Comparison of ENCODE assay signal across 8 mouse cellular contexts in the genomic region with DNA sequence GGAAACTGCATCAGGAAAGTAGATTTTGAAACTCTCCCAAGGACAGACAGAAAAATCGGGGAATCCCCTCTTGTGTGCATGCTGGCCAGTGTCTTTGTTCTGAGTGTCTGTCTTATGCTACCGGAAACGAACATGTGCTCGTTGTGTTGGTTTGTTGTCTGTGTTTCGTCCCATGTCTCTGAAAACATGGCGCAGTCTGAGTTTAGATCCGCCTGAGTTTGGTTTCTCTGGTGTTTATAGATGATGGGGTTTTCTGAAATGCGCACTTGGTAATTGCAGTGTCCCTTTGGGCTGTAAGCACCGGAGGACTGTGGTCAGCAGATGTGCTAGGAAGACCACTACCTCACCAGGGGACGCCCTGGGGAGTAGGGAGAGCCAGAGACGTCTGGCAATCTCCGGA. TPM values are rescaled to one million over a fixed set of nuclear protein-coding genes. Genes with fewer than 3 reads are reported as not detected.
DNase-seq lines count a peak whose midpoint lies in the region; ATAC-seq and TF ChIP-seq lines count a peak whose summit lies in the region.

No protein-coding gene starts in this region.

- no peaks in the 10 kb centered on the region for H3K4me1 ChIP-seq in spleen, adult 2 months (ENCODE audit: control insufficient read depth, insufficient read depth, insufficient read length)
- no peaks in the 10 kb centered on the region for H3K4me1 ChIP-seq in embryonic facial prominence, embryonic 12.5 days
- no peaks in the 10 kb centered on the region for H3K4me1 ChIP-seq in hindbrain, embryonic 12.5 days
- H3K4me1 ChIP-seq in liver, postnatal 0 days (ENCODE audit: insufficient read depth): peaks cover 4% of the 10 kb centered on the region; the same call in 1 of the 2 replicates
- H3K4me1 ChIP-seq in stomach, embryonic 15.5 days: no peaks in the 10 kb centered on the region

- no peak for TF ChIP-seq EP300 in liver, postnatal 0 days (IDR thresholded peaks at IDR 0.05; ENCODE audit: low read depth)

- peak overlapping the region; percentile 51 for H3K4me2 ChIP-seq in embryonic facial prominence, embryonic 12.5 days (replicated peaks)
- H3K4me2 ChIP-seq in hindbrain, embryonic 12.5 days (replicated peaks): peak overlapping the region; percentile 50
- peak overlapping the region; percentile 70 for H3K4me2 ChIP-seq in liver, postnatal 0 days (ENCODE audit: low read depth, low read length)
- H3K4me2 ChIP-seq in stomach, embryonic 15.5 days: peak overlapping the region; percentile 64

- no peaks in the 10 kb centered on the region for H3K27me3 ChIP-seq in spleen, adult 2 months (ENCODE audit: control insufficient read depth, insufficient read depth, low read length)
- H3K27me3 ChIP-seq in embryonic facial prominence, embryonic 12.5 days: no peaks in the 10 kb centered on the region
- no peaks in the 10 kb centered on the region for H3K27me3 ChIP-seq in hindbrain, embryonic 12.5 days
- no peaks in the 10 kb centered on the region for H3K27me3 ChIP-seq in liver, postnatal 0 days (ENCODE audit: insufficient read depth, low read length)
- no peaks in the 10 kb centered on the region for H3K27me3 ChIP-seq in stomach, embryonic 15.5 days (replicated peaks)

- no peak for ATAC-seq in embryonic facial prominence, embryonic 12.5 days (ENCODE audit: insufficient number of reproducible peaks, insufficient read depth, low FRiP score, low TSS enrichment)
- ATAC-seq in hindbrain, embryonic 12.5 days (ENCODE audit: low FRiP score): no peak
- no peak for ATAC-seq in liver, postnatal 0 days
- no peak for ATAC-seq in stomach, embryonic 15.5 days (ENCODE audit: insufficient read depth, low FRiP score, low read depth)

- TF ChIP-seq POLR2A in spleen, adult 2 months (IDR thresholded peaks at IDR 0.05; ENCODE audit: low read depth, low read length): no peak

- peak overlapping the region; percentile 61; the same call in 1 of the 2 replicates for H3K4me3 ChIP-seq in spleen, adult 2 months (ENCODE audit: extremely low read depth, insufficient read depth, insufficient read length)
- H3K4me3 ChIP-seq in embryonic facial prominence, embryonic 12.5 days: peak overlapping the region; percentile 38
- H3K4me3 ChIP-seq in hindbrain, embryonic 12.5 days: peak overlapping the region; percentile 29
- H3K4me3 ChIP-seq in liver, postnatal 0 days (ENCODE audit: low read depth, low read length): peak overlapping the region; percentile 49
- peak overlapping the region; percentile 45 for H3K4me3 ChIP-seq in stomach, embryonic 15.5 days (replicated peaks)

- no peaks in the 10 kb centered on the region for H3K9me3 ChIP-seq in embryonic facial prominence, embryonic 12.5 days
- H3K9me3 ChIP-seq in hindbrain, embryonic 12.5 days (replicated peaks): no peaks in the 10 kb centered on the region
- H3K9me3 ChIP-seq in liver, postnatal 0 days (ENCODE audit: low read length): no peaks in the 10 kb centered on the region
- no peaks in the 10 kb centered on the region for H3K9me3 ChIP-seq in stomach, embryonic 15.5 days

- no peak for TF ChIP-seq CTCF in spleen, adult 2 months (IDR thresholded peaks at IDR 0.05; ENCODE audit: extremely low read depth, insufficient read depth, insufficient read length, insufficient replicate concordance)
- TF ChIP-seq CTCF in liver, postnatal 0 days (IDR thresholded peaks at IDR 0.05; ENCODE audit: low read depth): no peak

- peak overlapping the region; percentile 70 for H3K27ac ChIP-seq in spleen, adult 2 months (ENCODE audit: insufficient read depth, low read length)
- no peak overlapping the region for H3K27ac ChIP-seq in embryonic facial prominence, embryonic 12.5 days
- H3K27ac ChIP-seq in hindbrain, embryonic 12.5 days: no peak overlapping the region
- 0 out of 2 replicates have a peak overlapping the region, but pooled peaks have one; percentile 36 for H3K27ac ChIP-seq in liver, postnatal 0 days (ENCODE audit: low read depth)
- peak overlapping the region; percentile 77 for H3K27ac ChIP-seq in stomach, embryonic 15.5 days

- H3K36me3 ChIP-seq in spleen, adult 2 months (ENCODE audit: control insufficient read depth, insufficient read depth, low read length): no peaks in the 10 kb centered on the region
- H3K36me3 ChIP-seq in embryonic facial prominence, embryonic 12.5 days: no peaks in the 10 kb centered on the region
- no peaks in the 10 kb centered on the region for H3K36me3 ChIP-seq in hindbrain, embryonic 12.5 days
- no peaks in the 10 kb centered on the region for H3K36me3 ChIP-seq in liver, postnatal 0 days (replicated peaks; ENCODE audit: insufficient read depth, low read length)
- no peaks in the 10 kb centered on the region for H3K36me3 ChIP-seq in stomach, embryonic 15.5 days

- 9% methylated on average over 12 of the region's 12 CpGs for WGBS in spleen, adult 2 months
- WGBS in embryonic facial prominence, embryonic 12.5 days: 11% methylated on average over 12 of the region's 12 CpGs
- WGBS in hindbrain, embryonic 12.5 days: 10% methylated on average over 12 of the region's 12 CpGs
- WGBS in liver, postnatal 0 days (ENCODE audit: insufficient replicate concordance): 5% methylated on average over 12 of the region's 12 CpGs
- 6% methylated on average over 12 of the region's 12 CpGs for WGBS in stomach, embryonic 15.5 days

- H3K9ac ChIP-seq in embryonic facial prominence, embryonic 12.5 days: peak overlapping the region; percentile 43; the same call in 1 of the 2 replicates
- peak overlapping the region; percentile 53; the same call in 1 of the 2 replicates for H3K9ac ChIP-seq in hindbrain, embryonic 12.5 days
- peak overlapping the region; percentile 40; the same call in 1 of the 2 replicates for H3K9ac ChIP-seq in liver, postnatal 0 days (replicated peaks)
- peak overlapping the region; percentile 13; the same call in 1 of the 2 replicates for H3K9ac ChIP-seq in stomach, embryonic 15.5 days

- no peak for DNase-seq in spleen, adult 2 months (ENCODE audit: low read depth in 1 of 2, low spot score in 2 of 2)
- DNase-seq in spleen, postnatal 4 days (ENCODE audit: low spot score in 2 of 2): no peak
- peak; percentile 24 for DNase-seq in liver, postnatal 0 days
- no peak for DNase-seq in gastrocnemius, postnatal 10 days
- no peak for DNase-seq in testis, postnatal 14 days (ENCODE audit: low spot score)

RNA-seq across cellular contexts. Expression of gene Ms4a5, which starts 9.3 kb away (rescaled TPM):
- polyA plus RNA-seq in spleen, adult 2 months (2012; rRNA removed): not detected in 2 replicates
- polyA plus RNA-seq in embryonic facial prominence, embryonic 12.5 days (2016; fragmentation: Nextera tagmentation; extraction: Ambion mirVana): not detected in 2 replicates
- not detected in 2 replicates for polyA plus RNA-seq in hindbrain, embryonic 12.5 days (2016; fragmentation: Nextera tagmentation; extraction: Ambion mirVana)
- polyA plus RNA-seq in liver, postnatal 0 days (2015; fragmentation: Nextera tagmentation; extraction: Ambion mirVana): not detected in 2 replicates
- not detected in 2 replicates for polyA plus RNA-seq in stomach, embryonic 15.5 days (2015; fragmentation: Nextera tagmentation; extraction: Ambion mirVana)
- total RNA-seq in gastrocnemius, postnatal 10 days (2021): not detected

RNA-seq across cellular contexts. Expression of gene Ms4a14, which starts 21.3 kb away (rescaled TPM):
- 0.15 and 0.48 TPM in 2 replicates for polyA plus RNA-seq in spleen, adult 2 months (2012; rRNA removed)
- 0.05 TPM in 1 of 2 replicates, not detected in the other for polyA plus RNA-seq in embryonic facial prominence, embryonic 12.5 days (2016; fragmentation: Nextera tagmentation; extraction: Ambion mirVana)
- not detected in 2 replicates for polyA plus RNA-seq in hindbrain, embryonic 12.5 days (2016; fragmentation: Nextera tagmentation; extraction: Ambion mirVana)
- polyA plus RNA-seq in liver, postnatal 0 days (2015; fragmentation: Nextera tagmentation; extraction: Ambion mirVana): 0.02 TPM in 1 of 2 replicates, not detected in the other
- polyA plus RNA-seq in stomach, embryonic 15.5 days (2015; fragmentation: Nextera tagmentation; extraction: Ambion mirVana): 0.06 TPM in 2 replicates
- total RNA-seq in gastrocnemius, postnatal 10 days (2021): under 1 TPM; 0.12 to 0.25 TPM

RNA-seq across cellular contexts. Expression of gene Ms4a1, which starts 26.9 kb away (rescaled TPM):
- 28.9 and 38.4 TPM in 2 replicates for polyA plus RNA-seq in spleen, adult 2 months (2012; rRNA removed)
- 0.05 TPM in 1 of 2 replicates, not detected in the other for polyA plus RNA-seq in embryonic facial prominence, embryonic 12.5 days (2016; fragmentation: Nextera tagmentation; extraction: Ambion mirVana)
- polyA plus RNA-seq in hindbrain, embryonic 12.5 days (2016; fragmentation: Nextera tagmentation; extraction: Ambion mirVana): not detected in 2 replicates
- 3.3 and 3.8 TPM in 2 replicates for polyA plus RNA-seq in liver, postnatal 0 days (2015; fragmentation: Nextera tagmentation; extraction: Ambion mirVana)
- not detected in 2 replicates for polyA plus RNA-seq in stomach, embryonic 15.5 days (2015; fragmentation: Nextera tagmentation; extraction: Ambion mirVana)
- under 1 TPM; 0.12 to 0.56 TPM for total RNA-seq in gastrocnemius, postnatal 10 days (2021)

RNA-seq across cellular contexts. Expression of gene Ms4a7, which starts 43.0 kb away (rescaled TPM):
- 2.1 and 7.5 TPM in 2 replicates for polyA plus RNA-seq in spleen, adult 2 months (2012; rRNA removed)
- 2.9 TPM in 2 replicates for polyA plus RNA-seq in embryonic facial prominence, embryonic 12.5 days (2016; fragmentation: Nextera tagmentation; extraction: Ambion mirVana)
- polyA plus RNA-seq in hindbrain, embryonic 12.5 days (2016; fragmentation: Nextera tagmentation; extraction: Ambion mirVana): 2.6 and 3.7 TPM in 2 replicates
- polyA plus RNA-seq in liver, postnatal 0 days (2015; fragmentation: Nextera tagmentation; extraction: Ambion mirVana): 2.9 and 3.5 TPM in 2 replicates
- 5.5 and 6.2 TPM in 2 replicates for polyA plus RNA-seq in stomach, embryonic 15.5 days (2015; fragmentation: Nextera tagmentation; extraction: Ambion mirVana)
- total RNA-seq in gastrocnemius, postnatal 10 days (2021): 1 to 10 TPM; 1.3 to 1.8 TPM

Comparison
In these comparisons a context has a peak if more than half of its experiments do, and no peak if none do; other contexts are left out.
1. H3K27ac ChIP-seq: peak in spleen, adult 2 months (single experiment), liver, postnatal 0 days (single experiment) and stomach, embryonic 15.5 days (single experiment); none in embryonic facial prominence, embryonic 12.5 days (single experiment) and hindbrain, embryonic 12.5 days (single experiment).
2. Peak in every context shown above with its lines, with median percentiles within 50 percentile points of each other: H3K4me3 ChIP-seq, H3K4me2 ChIP-seq and H3K9ac ChIP-seq.